Mouse (Mus musculus) liver, embryonic 16.5 days (tissue): ENCODE data around the gene Fhad1. TPM values are rescaled to one million over a fixed set of nuclear protein-coding genes. Genes with fewer than 3 reads are reported as not detected.

ENCODE experiments used
- ATAC-seq: fragments of 200-750 bp; cut with Nextera tagmentation; 2 replicates; pipeline ENCODE4 v1.8.0; 2017; ENCODE audit warnings: low read depth, mild to moderate bottlenecking, moderate number of reproducible peaks, moderate library complexity
- H3K27ac ChIP-seq: fragments of 300-500 bp; sonication (generic); 2 replicates; pipeline ENCODE4 v1.5.1; 2014; ENCODE audit warnings: mild to moderate bottlenecking, low read length
- H3K27me3 ChIP-seq: fragments of 300-500 bp; sonication (generic); 2 replicates; pipeline ENCODE4 v1.6.1; 2014; ENCODE audit warnings: low read depth, low read length, mixed read lengths; ENCODE audit not compliant: control insufficient read depth, insufficient read depth
- H3K36me3 ChIP-seq: fragments of 300-500 bp; sonication (generic); 2 replicates; pipeline ENCODE4 v1.6.1; 2014; ENCODE audit warnings: mild to moderate bottlenecking; ENCODE audit not compliant: control insufficient read depth, insufficient read depth
- H3K4me1 ChIP-seq: fragments of 300-500 bp; sonication (generic); 2 replicates; pipeline ENCODE4 v1.6.1; 2014; ENCODE audit warnings: low read depth, low read length, mixed read lengths; ENCODE audit not compliant: control insufficient read depth
- H3K4me2 ChIP-seq: fragments of 300-500 bp; sonication (generic); 2 replicates; pipeline ENCODE4 v1.6.1; 2014; ENCODE audit warnings: low read depth, low read length, mixed read lengths
- H3K4me3 ChIP-seq: fragments of 300-500 bp; sonication (generic); 2 replicates; pipeline ENCODE4 v1.5.1; 2014; ENCODE audit warnings: low read depth, mild to moderate bottlenecking, low read length
- H3K9ac ChIP-seq: fragments of 300-500 bp; sonication (generic); 2 replicates; pipeline ENCODE4 v1.6.1; 2014; ENCODE audit warnings: low read depth, low read length
- H3K9me3 ChIP-seq: fragments of 300-500 bp; sonication (generic); replicated peaks from 2 replicates; pipeline ENCODE4 v1.6.1; 2016; ENCODE audit warnings: low read length; ENCODE audit not compliant: control insufficient read depth
- WGBS: fragments of 180-500 bp; shearing (Covaris S2); extraction: QIAGEN DNeasy Blood & Tissue Kit; methylation state at CpG from one replicate; pipeline ENCODE4 v1.1.7; 2014; ENCODE audit not compliant: insufficient replicate concordance; 5-methylcytosine and 5-hydroxymethylcytosine counted together
- polyA plus RNA-seq: library from polyadenylated mRNA; unstranded; fragments of >200 nt; fragmentation: Nextera tagmentation; extraction: Ambion mirVana; gene quantifications from 2 replicates; pipeline ENCODE4 v1.2.1, GENCODE M21; 2015

Gene Fhad1
- polyA plus RNA-seq, 1 experiment from 2014 or later, result not detected

DNA sequence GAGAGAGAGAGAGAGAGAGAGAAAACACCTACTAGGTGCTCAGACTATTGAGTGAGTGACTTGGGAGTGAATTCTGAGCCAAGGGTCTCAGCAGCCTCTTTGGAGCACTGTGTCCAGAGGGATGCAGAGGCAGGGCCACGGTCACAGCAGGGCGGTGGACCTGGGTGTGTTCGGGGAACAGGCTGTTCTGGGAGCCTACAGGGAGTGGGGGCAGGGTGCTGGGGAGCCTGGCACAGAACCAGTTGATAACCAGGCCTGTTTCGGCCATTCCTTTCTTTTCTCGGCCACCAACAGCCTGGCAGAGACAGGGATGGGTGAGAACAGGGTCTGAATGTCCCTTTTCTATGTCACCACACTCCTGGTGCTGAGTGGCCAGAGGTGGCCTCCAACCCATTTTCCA lies 152.0 kb downstream of the Fhad1 start:
- 76% methylated on average over 5 of the region's 5 CpGs for WGBS
- Histone ChIP-seq H3K4me1 (no peaks in the 10 kb centered on the region), H3K36me3 (peaks cover 7% of the 10 kb centered on the region), H3K4me3 (no peak overlapping the region), H3K4me2 (no peak overlapping the region), H3K9me3 (no peaks in the 10 kb centered on the region), H3K9ac (no peak overlapping the region), H3K27me3 (no peaks in the 10 kb centered on the region), H3K27ac (no peak overlapping the region)
- no peak for ATAC-seq

- no peak overlapping the region for H3K9ac ChIP-seq
- no peak overlapping the region for H3K4me2 ChIP-seq
- H3K27me3 ChIP-seq, result no peaks in the 10 kb centered on the region
- peaks cover 2% of the 10 kb centered on the region; the same call in 1 of the 2 replicates for H3K4me1 ChIP-seq
- no peak for ATAC-seq
- WGBS, result 71% methylated on average over 17 of the region's 17 CpGs
- H3K4me3 ChIP-seq, result no peak overlapping the region
- H3K9me3 ChIP-seq, result no peaks in the 10 kb centered on the region
- H3K36me3 ChIP-seq, result peaks cover 7% of the 10 kb centered on the region
- H3K27ac ChIP-seq, result no peak overlapping the region
Measured at GRCm38 (mm10) chr4:141861591-141862295, 153.1 kb downstream of the Fhad1 start.

GRCm38 (mm10) chr4:141860246-141860841 lies 154.5 kb downstream of the Fhad1 start:
- Histone ChIP-seq H3K36me3 (peaks cover 7% of the 10 kb centered on the region), H3K27ac (no peak overlapping the region), H3K9me3 (no peaks in the 10 kb centered on the region), H3K27me3 (no peaks in the 10 kb centered on the region), H3K9ac (no peak overlapping the region), H3K4me2 (no peak overlapping the region), H3K4me3 (no peak overlapping the region), H3K4me1 (peaks cover 2% of the 10 kb centered on the region; the same call in 1 of the 2 replicates)
- ATAC-seq, result no peak
- 70% methylated on average over 19 of the region's 19 CpGs for WGBS

DNA sequence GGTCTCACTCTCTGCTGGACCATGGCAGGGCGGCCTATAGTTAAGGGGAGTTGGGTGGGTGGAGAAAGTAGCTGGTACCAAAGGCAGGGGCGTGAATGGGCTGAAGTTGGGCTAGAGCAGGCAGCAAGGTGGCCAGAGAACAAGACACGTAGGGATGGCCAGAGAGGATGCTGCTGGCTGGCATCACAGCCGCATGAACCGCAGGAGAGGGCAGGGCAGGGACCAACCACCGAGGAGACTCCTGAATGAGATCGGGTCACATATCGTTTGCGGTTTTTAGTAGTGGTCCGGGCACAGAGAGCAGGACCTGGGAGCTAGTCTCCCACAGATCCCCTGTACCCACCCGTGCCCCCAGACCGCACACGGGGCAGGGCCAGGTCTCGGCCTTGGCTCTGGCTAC lies 155.5 kb downstream of the Fhad1 start:
- WGBS, result 84% methylated on average over 14 of the region's 14 CpGs
- peaks cover 2% of the 10 kb centered on the region; the same call in 1 of the 2 replicates for H3K4me1 ChIP-seq
- H3K9ac ChIP-seq, result no peak overlapping the region
- no peak for ATAC-seq
- no peaks in the 10 kb centered on the region for H3K9me3 ChIP-seq
- no peaks in the 10 kb centered on the region for H3K27me3 ChIP-seq
- H3K4me3 ChIP-seq, result no peak overlapping the region
- no peak overlapping the region for H3K4me2 ChIP-seq
- no peak overlapping the region for H3K27ac ChIP-seq
- peaks cover 7% of the 10 kb centered on the region for H3K36me3 ChIP-seq

DNA sequence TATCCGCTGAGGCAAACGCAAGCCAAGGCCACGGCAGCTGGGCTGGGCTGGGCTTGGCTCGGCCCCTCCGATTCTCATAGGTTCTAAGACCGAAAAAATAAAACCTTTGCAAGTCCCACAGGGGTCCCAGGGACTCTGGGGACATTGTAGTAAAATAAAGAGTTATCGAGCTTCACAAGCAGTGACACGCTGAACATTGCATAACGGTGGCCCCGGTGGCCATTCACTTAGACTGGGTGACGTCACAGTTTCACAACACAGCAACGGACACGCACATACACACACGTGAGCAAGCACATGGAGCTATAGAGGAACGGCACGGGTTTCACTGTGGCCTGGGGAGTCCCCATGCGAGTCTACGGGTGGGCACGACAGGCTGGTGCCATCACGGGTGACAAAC lies 156.4 kb downstream of the Fhad1 start:
- no peak overlapping the region for H3K27ac ChIP-seq

GRCm38 (mm10) chr4:141857422-141857930 lies 157.4 kb downstream of the Fhad1 start:
- Histone ChIP-seq H3K4me2 (no peak overlapping the region), H3K4me3 (no peak overlapping the region), H3K27me3 (no peaks in the 10 kb centered on the region), H3K9ac (no peak overlapping the region), H3K9me3 (no peaks in the 10 kb centered on the region), H3K27ac (no peak overlapping the region), H3K4me1 (peaks cover 2% of the 10 kb centered on the region; the same call in 1 of the 2 replicates), H3K36me3 (peaks cover 7% of the 10 kb centered on the region)
- ATAC-seq, result peak; percentile 32; the same call in 1 of the 2 replicates
- WGBS, result 19% methylated on average over 10 of the region's 10 CpGs

More for the DNA sequence above, 156.4 kb downstream of the Fhad1 start:
- no peak overlapping the region for H3K9ac ChIP-seq
- ATAC-seq, result no peak
- WGBS, result 80% methylated on average over 20 of the region's 20 CpGs
- peaks cover 2% of the 10 kb centered on the region; the same call in 1 of the 2 replicates for H3K4me1 ChIP-seq
- H3K9me3 ChIP-seq, result no peaks in the 10 kb centered on the region
- H3K4me3 ChIP-seq, result no peak overlapping the region
- H3K36me3 ChIP-seq, result peaks cover 7% of the 10 kb centered on the region
- no peak overlapping the region for H3K4me2 ChIP-seq
- no peaks in the 10 kb centered on the region for H3K27me3 ChIP-seq

DNA sequence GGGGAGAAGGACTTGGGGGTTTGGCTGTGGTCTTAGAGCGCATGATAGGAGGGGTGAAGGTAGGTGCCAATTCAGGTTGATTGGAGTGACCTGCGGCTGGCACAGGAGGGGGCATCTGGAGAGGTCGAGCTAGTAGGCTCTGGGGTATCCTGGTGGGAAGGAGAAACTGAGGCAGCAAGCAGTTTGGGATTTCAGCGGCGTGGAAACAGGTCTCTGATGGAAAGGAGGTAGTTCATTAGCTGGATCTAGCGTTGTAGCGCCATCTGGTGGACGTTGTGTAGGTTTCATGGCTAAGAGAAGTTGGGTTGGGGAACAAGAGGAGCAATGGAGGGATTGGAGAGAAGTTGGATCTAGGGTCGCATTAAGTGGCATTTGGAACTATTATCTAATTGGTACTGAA lies 161.4 kb downstream of the Fhad1 start:
- Histone ChIP-seq H3K4me1 (peaks cover 2% of the 10 kb centered on the region; the same call in 1 of the 2 replicates), H3K9me3 (no peaks in the 10 kb centered on the region), H3K27me3 (no peaks in the 10 kb centered on the region), H3K36me3 (no peaks in the 10 kb centered on the region), H3K9ac (no peak overlapping the region), H3K27ac (no peak overlapping the region), H3K4me2 (no peak overlapping the region), H3K4me3 (no peak overlapping the region)
- WGBS, result 52% methylated on average over 9 of the region's 9 CpGs
- ATAC-seq, result no peak

DNA sequence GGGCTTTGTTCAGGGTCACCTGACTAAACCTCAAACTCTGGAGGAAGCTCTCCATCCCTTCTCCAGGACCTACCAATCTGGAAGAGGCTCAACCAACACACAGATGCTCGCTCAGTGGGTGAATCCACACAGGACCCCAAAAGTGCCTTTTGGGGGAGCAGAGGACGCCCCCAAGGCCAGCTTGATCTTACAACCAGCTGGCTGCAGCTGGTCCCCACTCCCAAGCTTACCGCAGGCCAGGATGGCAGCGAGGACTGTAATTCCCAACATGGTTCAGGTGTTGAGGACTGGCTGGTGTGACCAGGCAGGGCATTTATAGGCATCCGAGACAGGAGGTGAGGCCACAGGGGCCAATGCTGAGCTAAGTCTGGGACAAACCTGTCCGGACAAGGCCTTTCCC lies 168.9 kb downstream of the Fhad1 start, which contains the start of gene Ctrc:
Gene Ctrc (minus strand): TSS at position 361 of the 400 bp plus-strand sequence.
- ATAC-seq, result no peak
- no peak within 1 kb of the TSS for H3K4me3 ChIP-seq
- H3K9ac ChIP-seq, result no peak within 1 kb of the TSS
- 68% methylated on average over 6 of the region's 6 CpGs for WGBS
- H3K4me2 ChIP-seq, result no peak within 1 kb of the TSS
- no peaks in the 10 kb centered on the region for H3K4me1 ChIP-seq
- no peaks in the 10 kb centered on the region for H3K27me3 ChIP-seq
- H3K36me3 ChIP-seq, result no peaks in the 10 kb centered on the region
- no peaks in the 10 kb centered on the region for H3K9me3 ChIP-seq
- no peak within 1 kb of the TSS for H3K27ac ChIP-seq
